Mouse (Mus musculus) NIH3T3 (cell line): ENCODE results near the gene Foxn3.
A peak's percentile ranks its signal among the peaks of the same experiment; 100 is the strongest.

ENCODE experiments used
- DNase-seq: peaks from one replicate; pipeline ENCODE4 v3.0.0-alpha.2; 2012; ENCODE audit warnings: low read depth

The Foxn3 gene

DNA sequence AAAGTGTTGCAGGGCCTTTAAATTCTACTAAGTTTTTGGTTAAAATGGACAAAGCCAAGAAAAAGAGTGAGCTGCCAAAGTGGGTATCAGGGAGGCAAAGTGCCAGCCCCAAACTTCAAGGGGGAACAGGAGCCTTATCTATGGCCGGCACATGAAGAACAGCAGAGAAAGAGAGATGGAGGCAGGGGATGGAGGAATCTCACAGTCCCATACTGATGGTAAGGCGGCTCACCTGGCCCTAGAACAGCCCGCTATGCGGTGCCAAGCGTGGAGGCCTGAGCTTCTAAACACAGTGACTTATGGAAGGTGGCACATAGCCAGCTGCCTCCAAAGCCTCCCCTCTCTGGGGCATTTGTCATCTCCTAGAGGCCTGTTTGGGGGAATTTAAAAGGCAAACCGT is 210.8 kb downstream of the Foxn3 start:
- DNase-seq = peak; percentile 20

GRCm38 (mm10) chr12:99352136-99352535 is 211.2 kb downstream of the Foxn3 start:
- DNase-seq = peak; percentile 69

- peak; percentile 84 for DNase-seq
Measured at GRCm38 (mm10) chr12:99351731-99352130, 211.7 kb downstream of the Foxn3 start.

GRCm38 (mm10) chr12:99349650-99349997 is 213.8 kb downstream of the Foxn3 start:
- DNase-seq = no peak

GRCm38 (mm10) chr12:99348940-99349649 is 214.3 kb downstream of the Foxn3 start:
- no peak for DNase-seq

- DNase-seq = peak; percentile 29
Measured at GRCm38 (mm10) chr12:99347512-99347911, 215.9 kb downstream of the Foxn3 start.

GRCm38 (mm10) chr12:99346982-99347381 is 216.4 kb downstream of the Foxn3 start:
- DNase-seq = no peak

GRCm38 (mm10) chr12:99345323-99345722 is 218.1 kb downstream of the Foxn3 start:
- no peak for DNase-seq

DNA sequence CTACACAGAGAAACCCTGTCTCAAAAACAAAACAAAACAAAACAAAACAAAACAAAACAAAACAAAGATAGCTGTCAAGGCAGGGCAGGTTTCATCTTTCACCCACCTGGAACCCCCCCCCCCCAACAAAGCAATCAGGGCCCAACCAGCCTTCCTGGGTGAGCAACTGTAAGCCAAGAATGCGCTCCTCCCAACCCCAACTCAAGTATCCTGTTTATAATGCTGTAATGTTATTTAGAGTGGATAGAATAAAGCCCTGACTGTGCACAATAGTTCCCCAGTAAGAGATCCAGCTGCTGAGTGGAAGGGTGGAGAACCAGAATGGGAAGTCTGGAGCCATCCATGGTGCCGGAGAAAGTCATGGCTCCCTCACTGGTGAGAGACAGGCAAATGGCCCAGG is 220.0 kb downstream of the Foxn3 start:
- DNase-seq = no peak

GRCm38 (mm10) chr12:99342160-99342559 is 221.2 kb downstream of the Foxn3 start:
- DNase-seq = no peak

- DNase-seq = no peak
Measured at GRCm38 (mm10) chr12:99341751-99342150, 221.6 kb downstream of the Foxn3 start.

- DNase-seq = no peak
Measured at GRCm38 (mm10) chr12:99340418-99341182, 222.8 kb downstream of the Foxn3 start.

GRCm38 (mm10) chr12:99339640-99340325 is 223.6 kb downstream of the Foxn3 start:
- DNase-seq = no peak

DNA sequence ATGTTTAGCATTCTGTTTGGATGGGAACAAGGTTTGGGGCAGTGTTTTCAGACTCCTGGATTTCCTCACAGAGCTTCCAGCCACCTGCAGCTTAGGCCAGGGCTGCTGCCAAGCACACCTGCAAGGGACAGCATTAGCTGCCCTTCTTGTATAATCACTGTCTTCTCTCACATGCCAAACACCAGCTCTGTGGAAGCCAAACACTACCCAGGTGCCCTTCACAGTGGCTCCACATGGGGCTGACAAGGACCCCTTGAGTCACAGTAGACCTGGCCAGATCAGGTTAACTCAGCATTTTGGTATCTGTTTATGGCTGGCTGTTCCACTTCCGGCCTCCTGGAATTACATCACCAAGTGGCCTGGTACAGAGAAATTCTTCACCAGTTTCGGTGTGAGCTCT is 224.6 kb downstream of the Foxn3 start:
- no peak for DNase-seq

- DNase-seq = no peak
Measured at GRCm38 (mm10) chr12:99337171-99337435, 226.3 kb downstream of the Foxn3 start.

DNA sequence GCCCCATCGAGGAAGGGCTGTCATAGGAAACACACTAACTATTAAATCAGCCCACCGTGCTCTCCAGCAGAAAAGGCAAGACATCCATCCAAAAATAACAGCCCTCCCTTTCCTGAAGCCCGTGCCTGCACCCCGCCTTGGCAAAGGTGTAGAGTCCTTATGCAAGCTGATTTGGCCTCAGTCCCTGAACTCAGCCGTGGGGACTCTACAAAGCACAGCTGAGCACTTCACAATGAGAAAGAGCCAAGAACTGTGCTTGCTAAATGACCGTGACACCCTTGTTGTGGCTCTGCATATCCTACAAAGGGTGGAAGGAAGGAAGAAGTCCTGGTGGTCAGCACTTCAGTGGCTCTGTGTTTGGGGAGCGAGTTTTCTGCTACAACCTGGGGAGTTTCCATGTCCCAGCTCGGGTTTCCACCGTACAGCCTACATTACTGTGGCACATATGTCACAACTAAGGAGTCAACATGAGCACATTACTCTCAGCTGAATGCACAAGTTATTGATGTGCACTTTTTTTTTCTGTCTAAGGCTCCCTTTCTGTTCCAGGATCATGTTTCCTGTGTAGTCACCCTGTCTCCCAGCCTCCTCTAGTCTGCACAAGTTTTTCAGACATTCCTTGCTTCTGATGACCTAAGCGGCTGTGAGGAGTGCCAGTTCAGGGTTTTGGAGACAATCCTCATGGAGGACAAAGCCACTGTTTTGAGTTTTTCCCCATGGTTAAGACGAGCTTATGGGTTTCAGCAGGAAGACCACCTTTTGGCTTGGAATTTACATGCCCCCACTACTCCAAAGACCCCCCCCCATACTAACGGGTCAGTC is 226.8 kb downstream of the Foxn3 start:
- peak; percentile 75 for DNase-seq

DNA sequence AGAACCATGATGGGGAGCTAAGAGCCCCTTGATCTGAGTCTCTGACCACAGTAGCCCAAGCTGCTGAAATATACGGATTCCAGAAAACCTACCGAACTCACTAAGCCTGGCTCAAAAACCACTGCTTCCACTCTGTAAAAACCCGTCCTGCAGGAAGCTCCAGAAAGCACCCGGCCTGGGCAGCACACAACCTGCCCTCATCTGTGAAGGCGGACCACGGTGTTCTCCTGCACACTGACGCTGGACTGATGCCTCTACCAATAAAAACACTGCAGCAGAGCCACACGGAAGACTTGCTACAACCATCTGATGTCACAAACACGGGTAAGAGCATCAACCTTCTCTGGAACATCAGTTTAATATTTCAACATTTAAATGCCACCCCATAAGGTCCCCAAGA is 227.8 kb downstream of the Foxn3 start:
- DNase-seq = no peak

GRCm38 (mm10) chr12:99334026-99334425 is 229.4 kb downstream of the Foxn3 start:
- DNase-seq = no peak

DNA sequence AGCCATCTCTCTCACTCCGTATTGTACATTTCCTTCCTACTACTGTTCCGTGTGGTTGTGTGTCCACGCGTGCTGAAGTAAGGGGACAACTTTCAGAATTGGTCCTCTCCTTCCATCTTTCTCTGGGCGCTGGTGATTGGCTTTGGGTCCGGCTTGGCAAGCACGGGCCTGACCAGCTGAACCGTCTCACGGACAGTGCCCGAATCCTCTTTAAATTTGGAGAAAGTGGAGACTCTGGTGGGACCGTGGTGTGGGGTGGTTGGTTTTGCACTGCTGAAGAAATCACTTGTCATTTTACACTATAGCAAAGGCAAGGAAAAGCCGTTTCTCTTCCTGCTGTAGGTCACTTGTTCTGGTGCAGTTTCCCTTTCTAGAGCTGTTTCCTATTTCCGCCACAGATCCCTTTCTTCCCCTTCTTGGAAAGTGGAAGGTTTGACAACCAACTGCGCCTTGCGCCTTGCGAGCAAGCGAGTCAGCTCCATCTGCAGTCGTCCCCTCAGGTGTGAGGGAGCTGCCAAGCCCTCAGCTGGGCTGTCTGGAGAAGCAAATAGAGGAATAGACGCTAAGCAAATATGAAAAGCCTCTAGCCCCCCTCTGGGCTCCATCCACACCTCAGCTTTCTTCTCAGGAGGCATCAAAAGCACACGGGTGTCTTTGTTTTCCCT is 229.9 kb downstream of the Foxn3 start:
- no peak for DNase-seq

- DNase-seq = no peak
Measured at GRCm38 (mm10) chr12:99332144-99332807, 231.1 kb downstream of the Foxn3 start.

DNA sequence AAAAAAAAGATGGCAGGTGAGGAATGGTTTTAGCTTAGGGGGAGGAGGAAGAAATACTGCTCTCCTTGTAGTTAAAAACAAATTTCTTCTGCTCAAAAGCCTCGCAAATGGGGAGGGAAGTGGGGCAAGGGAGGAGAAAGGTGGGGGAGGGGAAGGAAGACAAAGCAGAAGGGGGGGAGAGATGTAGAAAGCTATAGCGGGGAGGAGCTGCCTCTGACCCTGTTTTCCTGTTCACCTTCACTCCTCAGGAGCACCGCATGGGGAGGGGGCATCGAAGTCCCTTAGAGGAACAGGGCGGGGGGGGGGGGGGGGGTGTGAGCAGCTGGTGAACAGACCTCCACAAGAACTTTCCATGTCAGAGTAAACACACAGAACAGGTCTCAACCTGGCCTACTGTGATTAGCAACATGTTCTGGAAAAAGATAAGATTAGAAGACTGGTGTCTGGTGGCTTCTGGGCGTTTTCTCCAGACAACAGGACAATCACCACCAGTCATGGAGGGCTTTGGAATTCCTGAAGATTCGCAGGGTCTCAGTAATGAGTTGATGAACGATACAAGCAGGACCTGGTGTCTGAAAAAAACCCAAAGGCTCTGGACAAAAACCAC is 231.9 kb downstream of the Foxn3 start:
- no peak for DNase-seq
